Mouse (Mus musculus) forebrain, embryonic 14.5 days (tissue): Measurements from ENCODE around the gene Zkscan2. TPM values are rescaled to one million over a fixed set of nuclear protein-coding genes. Genes with fewer than 3 reads are reported as not detected.
A peak's percentile ranks its signal among the peaks of the same experiment; 100 is the strongest.

Source experiments
- ATAC-seq: fragments of 200-750 bp; cut with Nextera tagmentation; 2 replicates; pipeline ENCODE4 v1.8.0; 2017; ENCODE audit warnings: mild to moderate bottlenecking, moderate library complexity
- DNase-seq: peaks from one replicate; pipeline ENCODE4 v3.0.0-alpha.2; 2015; ENCODE audit warnings: low spot score
- H3K27ac ChIP-seq: fragments of 300-500 bp; sonication (generic); 2 replicates; pipeline ENCODE4 v1.5.1; 2014; ENCODE audit warnings: low read depth, mild to moderate bottlenecking, control low read depth, low read length, moderate library complexity
- H3K27me3 ChIP-seq: fragments of 300-500 bp; sonication (generic); replicated peaks from 2 replicates; pipeline ENCODE4 v1.6.1; 2014; ENCODE audit warnings: low read length, control low read depth, mixed read lengths; ENCODE audit not compliant: control insufficient read depth, insufficient read depth
- H3K36me3 ChIP-seq: fragments of 300-500 bp; sonication (generic); 2 replicates; pipeline ENCODE4 v1.6.1; 2014; ENCODE audit warnings: low read length, control low read depth; ENCODE audit not compliant: control insufficient read depth, insufficient read depth
- H3K4me1 ChIP-seq: fragments of 300-500 bp; sonication (generic); 2 replicates; pipeline ENCODE4 v1.6.1; 2014; ENCODE audit warnings: antibody characterized with exemption, low read length, control low read depth; ENCODE audit not compliant: control insufficient read depth, insufficient read depth
- H3K4me2 ChIP-seq: fragments of 300-500 bp; sonication (generic); 2 replicates; pipeline ENCODE4 v1.6.1; 2014; ENCODE audit warnings: mild to moderate bottlenecking, control low read depth, low read length
- H3K4me3 ChIP-seq: fragments of 300-500 bp; sonication (generic); 2 replicates; pipeline ENCODE4 v1.5.1; 2014; ENCODE audit warnings: low read depth, low read length, control low read depth
- H3K9ac ChIP-seq: fragments of 300-500 bp; sonication (generic); 2 replicates; pipeline ENCODE4 v1.6.1; 2014; ENCODE audit warnings: mild to moderate bottlenecking, low read length, control low read depth, moderate library complexity
- H3K9me3 ChIP-seq: fragments of 300-500 bp; sonication (generic); replicated peaks from 2 replicates; pipeline ENCODE4 v1.6.1; 2016; ENCODE audit warnings: low read length, control low read depth, mixed read lengths; ENCODE audit not compliant: control insufficient read depth
- WGBS: fragments of 180-500 bp; shearing (Covaris S2); extraction: QIAGEN DNeasy Blood & Tissue Kit; methylation state at CpG from one replicate; pipeline ENCODE4 v1.1.7; 2014; 5-methylcytosine and 5-hydroxymethylcytosine counted together
- polyA plus RNA-seq: library from polyadenylated mRNA; unstranded; fragments of >200 nt; fragmentation: Nextera tagmentation; extraction: Ambion mirVana; gene quantifications from 2 replicates; pipeline ENCODE4 v1.2.1, GENCODE M21; 2014

The Zkscan2 gene
- 8.2 and 11.2 TPM in 2 replicates for polyA plus RNA-seq

GRCm38 (mm10) chr7:123500239-123501219 lies at the start of gene Zkscan2:
TSS of gene Zkscan2 (minus strand) at chr7:123500449.
- Histone ChIP-seq H3K36me3 (peaks cover 18% of the 10 kb centered on the region), H3K27me3 (no peaks in the 10 kb centered on the region), H3K4me1 (peaks cover 20% of the 10 kb centered on the region), H3K4me2 (peak within 1 kb of the TSS; percentile 57), H3K9ac (peak within 1 kb of the TSS; percentile 88), H3K27ac (peak within 1 kb of the TSS; percentile 93), H3K9me3 (no peaks in the 10 kb centered on the region), H3K4me3 (peak within 1 kb of the TSS; percentile 68)
- peak; percentile 97 for ATAC-seq
- peak; percentile 97 for DNase-seq
- 1% methylated on average over 71 of the region's 71 CpGs for WGBS

GRCm38 (mm10) chr7:123529190-123529589 lies 28.9 kb upstream of the Zkscan2 start:
- Histone ChIP-seq H3K4me2 (no peak overlapping the region), H3K9me3 (no peaks in the 10 kb centered on the region), H3K9ac (no peak overlapping the region), H3K4me1 (no peaks in the 10 kb centered on the region), H3K36me3 (no peaks in the 10 kb centered on the region), H3K27ac (no peak overlapping the region), H3K4me3 (no peak overlapping the region), H3K27me3 (no peaks in the 10 kb centered on the region)
- ATAC-seq: no peak
- 87% methylated on average over 3 of the region's 3 CpGs for WGBS
- DNase-seq: no peak

- no peaks in the 10 kb centered on the region for H3K36me3 ChIP-seq
- H3K4me3 ChIP-seq: no peak overlapping the region
- H3K27me3 ChIP-seq: no peaks in the 10 kb centered on the region
- H3K4me2 ChIP-seq: no peak overlapping the region
- H3K9ac ChIP-seq: no peak overlapping the region
- H3K27ac ChIP-seq: no peak overlapping the region
- WGBS: 86% methylated on average over 10 of the region's 10 CpGs
- ATAC-seq (no peak), DNase-seq (no peak)
- no peaks in the 10 kb centered on the region for H3K9me3 ChIP-seq
- no peaks in the 10 kb centered on the region for H3K4me1 ChIP-seq
Measured at GRCm38 (mm10) chr7:123525761-123526160, 25.5 kb upstream of the Zkscan2 start.

- Histone ChIP-seq H3K4me1 (no peaks in the 10 kb centered on the region), H3K27ac (no peak overlapping the region), H3K4me2 (no peak overlapping the region), H3K36me3 (no peaks in the 10 kb centered on the region), H3K9ac (no peak overlapping the region), H3K9me3 (no peaks in the 10 kb centered on the region), H3K4me3 (no peak overlapping the region), H3K27me3 (no peaks in the 10 kb centered on the region)
- peak; percentile 90 for DNase-seq
- ATAC-seq: peak; percentile 54
- 23% methylated on average over 8 of the region's 8 CpGs for WGBS
Measured at GRCm38 (mm10) chr7:123524218-123524861, 24.1 kb upstream of the Zkscan2 start.

- no peak overlapping the region for H3K9ac ChIP-seq
- 0 out of 2 replicates have a peak, but pooled peaks cover 2% of the 10 kb centered on the region for H3K9me3 ChIP-seq
- 37% methylated on average over 7 of the region's 7 CpGs for WGBS
- no peaks in the 10 kb centered on the region for H3K27me3 ChIP-seq
- no peaks in the 10 kb centered on the region for H3K36me3 ChIP-seq
- no peak overlapping the region for H3K4me3 ChIP-seq
- no peak overlapping the region for H3K27ac ChIP-seq
- DNase-seq (peak; percentile 25), ATAC-seq (no peak)
- H3K4me2 ChIP-seq: no peak overlapping the region
- no peaks in the 10 kb centered on the region for H3K4me1 ChIP-seq
Measured at GRCm38 (mm10) chr7:123507946-123508345, 7.7 kb upstream of the Zkscan2 start.

GRCm38 (mm10) chr7:123503358-123503757 lies 3.1 kb upstream of the Zkscan2 start:
- 30% methylated on average over 1 of the region's 1 CpGs for WGBS
- no peak overlapping the region for H3K27ac ChIP-seq
- no peaks in the 10 kb centered on the region for H3K27me3 ChIP-seq
- H3K4me1 ChIP-seq: peaks cover 20% of the 10 kb centered on the region
- no peak overlapping the region for H3K9ac ChIP-seq
- no peak for ATAC-seq
- peak; percentile 24 for DNase-seq
- 0 out of 2 replicates have a peak, but pooled peaks cover 2% of the 10 kb centered on the region for H3K9me3 ChIP-seq
- H3K36me3 ChIP-seq: no peaks in the 10 kb centered on the region
- no peak overlapping the region for H3K4me3 ChIP-seq
- no peak overlapping the region for H3K4me2 ChIP-seq

GRCm38 (mm10) chr7:123499481-123500238 lies 589 bp downstream of the Zkscan2 start:
- Histone ChIP-seq H3K9me3 (no peaks in the 10 kb centered on the region), H3K4me1 (peaks cover 20% of the 10 kb centered on the region), H3K27ac (peak overlapping the region; percentile 93), H3K4me2 (peak overlapping the region; percentile 57), H3K27me3 (no peaks in the 10 kb centered on the region), H3K36me3 (peaks cover 24% of the 10 kb centered on the region), H3K9ac (peak overlapping the region; percentile 88), H3K4me3 (peak overlapping the region; percentile 68)
- peak; percentile 27 for DNase-seq
- WGBS: 34% methylated on average over 19 of the region's 19 CpGs
- ATAC-seq: no peak

GRCm38 (mm10) chr7:123487703-123488102 lies 12.5 kb downstream of the Zkscan2 start:
- peaks cover 30% of the 10 kb centered on the region; the same call in 1 of the 2 replicates for H3K36me3 ChIP-seq
- ATAC-seq: no peak
- no peak overlapping the region for H3K9ac ChIP-seq
- no peaks in the 10 kb centered on the region for H3K9me3 ChIP-seq
- H3K4me2 ChIP-seq: no peak overlapping the region
- no peak overlapping the region for H3K4me3 ChIP-seq
- no peaks in the 10 kb centered on the region for H3K27me3 ChIP-seq
- H3K4me1 ChIP-seq: no peaks in the 10 kb centered on the region
- 84% methylated on average over 5 of the region's 5 CpGs for WGBS
- no peak for DNase-seq
- H3K27ac ChIP-seq: no peak overlapping the region
